Mouse (Mus musculus): ENCODE measurements at regions not wholly inside any gene's neighbourhood (a gene's known extent, or its start where the extent isn't known, plus 50 kb on each side); places are given as distances from the start of the nearest gene placed in this dataset.

- TF ChIP-seq POLR2A (IDR thresholded peaks at IDR 0.05; ENCODE audit: control insufficient read depth, extremely low read depth, insufficient read depth, low read length, poor library complexity), result no peak
- no peak for TF ChIP-seq CTCF (IDR thresholded peaks at IDR 0.05; ENCODE audit: borderline replicate concordance, control insufficient read depth, extremely low read depth, insufficient read depth, low read length, poor library complexity)
Measured at GRCm38 (mm10) chr17:47095191-47095590, 84.8 kb upstream of the Ubr2 start.

Measured in thymus, adult 2 months (tissue).